Mouse (Mus musculus) liver, adult (tissue): ENCODE measurements around the gene Tssc4.

ENCODE experiments used
- GATA4 ChIP-seq: IDR thresholded peaks from 2 replicates; pipeline ENCODE4 v1.6.1; 2014; ENCODE audit warnings: mild to moderate bottlenecking, low read length; ENCODE audit not compliant: insufficient replicate concordance

Gene Tssc4

DNA sequence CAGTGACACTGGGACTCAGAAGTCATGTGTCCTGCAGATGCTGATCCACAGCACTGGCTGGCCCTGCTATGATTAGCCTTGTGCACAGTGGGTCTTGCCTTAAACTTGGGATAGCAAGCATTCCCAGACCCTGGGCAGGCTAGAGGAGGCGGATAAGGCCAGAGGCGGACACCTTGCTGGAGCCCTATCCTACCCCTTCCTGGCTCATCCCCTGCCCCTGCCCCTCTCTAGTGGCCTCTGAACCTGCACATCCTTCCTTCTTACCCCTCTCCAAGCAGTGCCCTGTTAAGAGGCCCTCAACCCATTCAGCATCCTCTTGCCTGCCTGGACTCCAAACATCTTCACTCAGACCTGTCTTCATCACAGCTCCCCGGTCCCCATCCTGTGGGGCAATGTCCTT is 28.5 kb upstream of the Tssc4 start:
- no peak for TF ChIP-seq GATA4

DNA sequence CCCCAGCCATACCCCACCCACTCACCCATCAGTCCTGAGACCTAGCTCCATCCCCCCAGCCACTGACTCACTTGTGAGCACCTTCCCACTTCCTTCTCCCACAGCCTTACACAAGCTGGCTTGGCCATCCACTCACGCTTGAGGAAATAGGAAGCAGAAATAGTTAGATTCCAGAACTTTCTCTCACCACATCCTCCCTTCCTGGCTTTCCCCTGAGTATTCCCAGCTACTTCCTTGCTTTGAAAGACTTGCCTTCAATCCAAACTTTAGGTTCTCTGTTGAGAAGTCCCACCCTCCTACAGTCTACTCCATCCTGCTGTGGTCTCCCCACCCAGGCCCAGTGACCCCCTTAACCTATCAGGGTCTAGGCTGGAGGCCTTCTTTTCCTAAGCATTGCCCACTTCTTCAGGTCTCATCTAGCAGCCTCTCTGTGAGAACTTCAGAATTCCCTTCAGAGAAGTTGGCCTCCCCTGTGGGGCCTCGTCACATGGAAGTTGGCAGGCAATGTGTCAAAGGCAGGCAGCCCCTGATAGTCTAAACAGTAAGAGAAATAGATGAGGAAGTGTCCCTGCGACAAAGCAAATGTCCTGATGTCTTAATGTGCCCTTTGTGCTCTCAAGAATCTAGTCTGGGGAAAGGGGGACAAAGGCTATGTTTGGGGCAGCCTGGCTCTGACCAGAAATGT is 27.8 kb upstream of the Tssc4 start:
- no peak for TF ChIP-seq GATA4

- peak; percentile 51; the same call in 1 of the 2 replicates for TF ChIP-seq GATA4
These were observed 27.0 kb upstream of the Tssc4 start for GRCm38 (mm10) chr7:143042089-143042488.

GRCm38 (mm10) chr7:143042897-143043300 is 26.1 kb upstream of the Tssc4 start:
- no peak for TF ChIP-seq GATA4

DNA sequence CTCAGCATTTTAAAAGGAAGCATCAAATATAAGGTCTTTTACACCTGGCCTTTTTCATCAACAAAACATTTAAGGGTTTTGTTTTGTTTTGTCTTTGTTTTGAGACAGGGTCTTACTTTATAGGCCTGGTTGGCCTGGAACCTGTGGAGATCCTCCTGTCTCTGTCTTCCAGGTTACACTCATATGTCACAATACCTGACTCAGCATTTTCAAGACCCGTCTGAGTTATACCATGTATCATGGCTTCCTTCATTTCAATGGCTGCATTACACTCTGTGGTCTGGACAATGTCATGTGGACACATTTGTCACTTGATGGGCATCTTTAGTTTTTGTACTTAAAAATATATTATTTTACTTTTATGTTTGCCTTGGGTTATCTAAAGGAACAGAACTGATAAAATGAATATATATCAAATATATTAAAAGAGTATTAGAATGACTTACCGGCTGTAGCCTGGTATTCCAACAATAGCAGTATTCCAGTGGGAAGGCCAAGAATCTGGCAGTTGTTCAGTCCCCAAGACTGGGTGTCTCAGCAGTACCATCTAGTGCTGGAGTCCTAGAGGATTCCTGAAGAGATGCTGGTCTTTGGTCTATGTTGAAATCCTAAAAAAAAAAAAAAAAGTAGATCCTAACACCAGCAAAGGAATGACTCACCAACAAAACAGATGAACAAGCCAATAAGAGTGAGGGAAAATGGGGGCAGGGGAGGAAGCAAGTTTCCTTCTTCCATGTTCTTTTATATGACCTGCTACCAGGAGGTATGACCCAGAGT is 24.8 kb upstream of the Tssc4 start:
- TF ChIP-seq GATA4 = no peak

- TF ChIP-seq GATA4 = no peak
These were observed 24.2 kb upstream of the Tssc4 start for GRCm38 (mm10) chr7:143044826-143045206.

- no peak for TF ChIP-seq GATA4
These were observed 22.7 kb upstream of the Tssc4 start for GRCm38 (mm10) chr7:143046358-143046757.

- TF ChIP-seq GATA4 = no peak
These were observed 19.7 kb upstream of the Tssc4 start for GRCm38 (mm10) chr7:143049331-143049730.

- TF ChIP-seq GATA4 = no peak
These were observed 18.9 kb upstream of the Tssc4 start for GRCm38 (mm10) chr7:143049841-143050816.

GRCm38 (mm10) chr7:143051316-143051715 is 17.7 kb upstream of the Tssc4 start:
- TF ChIP-seq GATA4 = no peak

DNA sequence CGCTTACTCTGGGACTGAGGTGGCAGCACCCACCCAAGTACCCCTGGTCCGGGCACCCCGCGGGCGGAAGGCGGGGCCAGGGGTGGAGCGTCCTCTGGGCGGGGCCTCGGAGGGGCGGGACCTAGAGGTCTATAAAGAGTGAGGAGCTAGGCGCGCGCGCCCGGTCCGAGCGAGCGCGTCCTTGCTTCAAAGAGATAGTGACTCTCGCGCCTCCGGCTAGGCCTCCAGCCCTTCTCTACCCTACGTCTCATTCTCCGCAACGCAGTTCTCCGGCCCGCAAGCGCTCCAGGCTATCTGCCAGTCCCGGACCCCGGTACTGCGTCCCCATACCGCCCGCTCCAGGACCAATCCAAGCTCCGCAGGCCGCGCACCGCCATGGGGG is 16.4 kb upstream of the Tssc4 start, which contains the start of gene Cd81:
Gene Cd81 (plus strand): TSS at position 114 of the 382 bp plus-strand sequence.
- TF ChIP-seq GATA4 = peak; percentile 38; the same call in 1 of the 2 replicates

DNA sequence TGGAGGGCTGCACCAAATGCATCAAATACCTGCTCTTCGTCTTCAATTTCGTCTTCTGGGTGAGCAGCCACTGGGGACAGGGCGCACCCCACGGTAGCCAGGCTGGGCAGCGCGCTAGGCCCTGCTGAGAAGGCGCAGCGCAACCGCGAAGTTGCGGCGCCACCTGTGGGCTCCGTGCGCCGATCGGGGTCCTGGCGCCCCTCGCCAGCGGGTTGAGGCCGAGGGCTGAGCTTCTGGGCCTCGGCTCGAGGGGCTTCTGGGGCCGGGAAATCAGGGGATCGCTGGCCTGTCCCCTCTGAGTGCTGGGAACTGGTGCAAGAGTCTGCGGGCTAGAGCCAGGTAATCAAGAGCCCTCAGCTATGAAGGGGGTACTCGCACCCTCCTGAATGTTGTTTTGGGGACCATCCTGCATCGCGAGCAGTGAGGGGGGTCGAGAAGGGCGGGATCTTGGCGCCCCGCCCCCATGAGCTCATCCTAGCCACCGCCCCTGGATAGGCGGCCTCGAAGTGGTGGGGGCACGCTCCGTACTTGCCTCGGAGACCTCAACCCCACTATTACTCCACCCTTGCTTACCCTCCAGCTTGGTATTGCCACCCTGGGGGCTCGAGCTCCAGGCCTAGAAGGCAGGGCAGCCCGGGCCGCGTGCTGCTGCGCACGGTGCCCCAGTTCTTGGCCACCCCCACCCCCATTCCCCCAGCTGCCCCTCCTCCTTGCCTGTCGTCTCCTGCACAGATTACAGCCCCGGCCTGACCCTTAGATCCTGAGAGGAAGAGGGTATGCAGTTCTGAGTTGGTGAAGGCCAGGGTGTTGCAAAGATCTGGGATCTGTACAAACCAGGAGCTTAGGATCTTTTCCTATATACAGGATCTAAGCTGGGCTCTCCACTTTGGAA is 15.8 kb upstream of the Tssc4 start:
- TF ChIP-seq GATA4 = no peak

DNA sequence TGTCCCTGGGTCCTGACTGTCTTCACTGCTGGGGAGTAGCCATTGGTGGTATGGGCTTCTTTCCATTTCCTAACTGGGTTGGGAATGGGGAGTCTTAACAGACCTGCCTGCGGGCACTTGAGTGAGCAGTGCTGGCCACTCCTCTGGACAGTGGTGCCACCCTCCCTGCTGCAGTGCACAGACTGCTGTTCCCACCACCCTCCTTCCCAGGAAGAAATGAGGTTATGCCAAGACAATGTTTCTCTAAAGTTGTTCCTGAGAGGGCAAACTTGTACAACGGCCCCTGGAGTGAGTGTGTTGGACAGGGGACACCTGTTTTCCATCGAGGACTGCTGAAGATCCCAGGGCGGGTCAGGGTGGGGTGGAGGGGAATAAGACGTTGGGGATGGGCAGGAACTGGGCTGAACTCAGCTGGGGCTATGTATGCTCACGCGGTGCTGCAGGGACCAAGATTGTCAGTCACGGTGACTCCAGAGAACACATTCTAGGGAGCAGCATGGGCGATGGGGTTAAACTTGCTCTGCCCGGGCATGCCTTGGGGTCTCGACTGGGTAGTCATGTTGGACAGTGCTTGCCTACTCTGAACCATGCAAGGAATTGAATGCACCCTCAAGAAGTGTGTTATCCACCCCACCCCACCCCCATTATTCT is 15.0 kb upstream of the Tssc4 start:
- TF ChIP-seq GATA4 = no peak

GRCm38 (mm10) chr7:143054612-143054965 is 14.5 kb upstream of the Tssc4 start:
- TF ChIP-seq GATA4 = no peak
